Mouse (Mus musculus) erythroblast, embryonic 14.5 days (primary cell): ENCODE results near the gene Fads3.

Experiments
- GATA1 ChIP-seq: IDR thresholded peaks from 2 replicates; pipeline ENCODE4 v1.6.1; 2012; ENCODE audit warnings: low read length, inconsistent platforms, mixed read lengths
- TAL1 ChIP-seq: IDR thresholded peaks from 3 replicates; pipeline ENCODE4 v1.6.1; 2012; ENCODE audit warnings: low read length, inconsistent platforms, mixed read lengths

DNA sequence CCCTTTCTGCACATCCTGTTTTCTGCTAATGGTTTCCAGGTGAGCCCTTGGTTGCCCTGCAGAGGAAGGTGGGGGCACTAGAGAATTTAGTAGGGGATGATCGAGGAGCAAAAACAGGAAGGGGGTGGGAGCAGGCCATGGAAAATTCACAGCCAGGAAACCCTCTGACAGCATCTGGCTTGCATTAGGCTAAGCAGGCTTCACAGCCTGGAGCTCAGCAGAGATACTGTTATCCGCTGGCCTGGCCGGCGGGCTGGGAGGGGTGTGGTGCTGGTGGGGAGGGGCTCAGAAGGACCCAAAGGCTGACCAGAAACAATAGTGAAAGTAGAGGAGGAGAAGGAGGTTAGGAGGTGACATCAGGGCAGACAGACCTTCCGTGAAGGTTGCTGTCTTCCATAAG lies 27.5 kb upstream of the Fads3 start:
- TF ChIP-seq GATA1 (no peak; the same call in 1 of the 2 replicates), TAL1 (no peak)
